Mouse (Mus musculus): Measurements from ENCODE around the gene Myh14. TPM values are rescaled to one million over a fixed set of nuclear protein-coding genes. Genes with fewer than 3 reads are reported as not detected.

Myh14 gene
- polyA plus RNA-seq, 1 experiment from 2014 or later, result 4.3 TPM

DNA sequence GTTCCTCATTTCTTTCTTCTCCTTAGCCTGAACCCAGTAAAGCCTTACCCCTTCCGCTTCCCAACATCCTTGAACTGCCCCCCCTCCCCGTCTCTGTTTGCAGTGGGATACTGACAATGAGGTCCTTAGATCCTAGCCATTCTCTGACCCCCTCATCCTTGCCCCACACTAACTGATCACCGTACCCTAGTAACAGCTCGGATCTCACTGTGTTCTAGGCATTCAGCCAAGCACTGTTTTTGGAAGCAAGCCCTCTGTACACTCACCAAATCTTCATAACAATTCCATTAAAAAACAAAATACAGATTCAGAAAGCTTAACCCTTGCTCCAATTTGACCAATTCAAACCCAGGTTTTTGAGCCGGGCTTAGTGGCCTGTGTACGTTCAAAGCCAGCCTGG lies 76.4 kb downstream of the Myh14 start:
- H3K9me3 ChIP-seq (replicated peaks), result no peaks in the 10 kb centered on the region
- peak overlapping the region; percentile 35 for H3K4me3 ChIP-seq
- H3K27me3 ChIP-seq, result peaks cover 29% of the 10 kb centered on the region
- H3K27ac ChIP-seq, result peak overlapping the region; percentile 73
- peak overlapping the region; percentile 98 for H3K4me2 ChIP-seq (replicated peaks)
- H3K9ac ChIP-seq, result peak overlapping the region; percentile 53
- no peaks in the 10 kb centered on the region for H3K36me3 ChIP-seq
- ATAC-seq (ENCODE audit: low FRiP score), result no peak
- 67% methylated on average over 6 of the region's 6 CpGs for WGBS
- peaks cover 46% of the 10 kb centered on the region for H3K4me1 ChIP-seq

DNA sequence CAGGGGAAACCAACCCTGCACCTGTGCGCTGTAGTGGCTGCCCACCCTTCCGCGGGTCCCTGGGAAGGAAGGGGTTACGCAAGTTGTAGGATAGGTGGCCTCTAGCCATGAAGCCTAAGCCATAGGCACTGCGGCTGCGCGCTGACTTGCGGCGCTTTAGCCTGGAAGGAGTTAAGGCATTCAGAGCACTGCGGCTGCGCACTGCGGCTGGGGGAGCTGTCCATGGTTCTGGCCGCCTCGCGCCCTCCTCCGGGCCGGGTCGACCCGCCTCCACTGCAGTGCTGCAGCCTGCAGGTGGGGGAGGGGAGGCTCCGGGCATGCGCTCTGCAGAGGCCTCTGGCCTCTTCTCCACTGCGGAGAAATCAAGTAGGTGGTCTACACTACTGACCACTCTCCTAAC lies 76.9 kb downstream of the Myh14 start:
- H3K9me3 ChIP-seq (replicated peaks), result no peaks in the 10 kb centered on the region
- H3K4me3 ChIP-seq, result peak overlapping the region; percentile 35
- peaks cover 49% of the 10 kb centered on the region for H3K4me1 ChIP-seq
- WGBS, result 1% methylated on average over 22 of the region's 22 CpGs
- peak overlapping the region; percentile 98 for H3K4me2 ChIP-seq (replicated peaks)
- peak overlapping the region; percentile 73 for H3K27ac ChIP-seq
- no peaks in the 10 kb centered on the region for H3K36me3 ChIP-seq
- H3K9ac ChIP-seq, result peak overlapping the region; percentile 53
- ATAC-seq (ENCODE audit: low FRiP score), result peak; percentile 59
- peaks cover 31% of the 10 kb centered on the region for H3K27me3 ChIP-seq

DNA sequence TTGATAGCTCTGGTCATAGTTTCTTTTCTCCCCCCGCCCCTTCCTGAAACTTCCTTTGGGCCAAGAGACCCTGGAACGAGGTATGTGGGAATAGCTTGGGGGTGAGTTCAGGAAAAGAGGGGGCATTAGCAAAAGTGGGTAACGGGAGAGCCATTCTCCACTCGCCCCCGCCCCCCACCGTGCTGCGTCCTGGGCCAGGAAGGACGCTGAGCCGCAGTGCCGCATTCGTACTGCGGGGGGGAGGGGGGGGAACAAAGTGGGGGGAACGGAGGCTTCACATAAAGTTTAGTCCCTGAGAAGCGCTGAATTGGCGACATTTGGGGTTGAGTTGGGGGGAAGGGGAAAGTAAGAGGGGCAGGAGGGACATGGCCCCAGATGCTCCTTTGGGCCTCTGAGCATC lies 77.6 kb downstream of the Myh14 start:
- Histone ChIP-seq H3K4me2 (replicated peaks) (peak overlapping the region; percentile 98), H3K27me3 (peaks cover 37% of the 10 kb centered on the region), H3K9me3 (replicated peaks) (no peaks in the 10 kb centered on the region), H3K4me1 (peaks cover 57% of the 10 kb centered on the region), H3K27ac (no peak overlapping the region), H3K36me3 (no peaks in the 10 kb centered on the region), H3K4me3 (peak overlapping the region; percentile 35), H3K9ac (peak overlapping the region; percentile 27; the same call in 1 of the 2 replicates)
- WGBS, result 2% methylated on average over 15 of the region's 15 CpGs
- no peak for ATAC-seq (ENCODE audit: low FRiP score)

DNA sequence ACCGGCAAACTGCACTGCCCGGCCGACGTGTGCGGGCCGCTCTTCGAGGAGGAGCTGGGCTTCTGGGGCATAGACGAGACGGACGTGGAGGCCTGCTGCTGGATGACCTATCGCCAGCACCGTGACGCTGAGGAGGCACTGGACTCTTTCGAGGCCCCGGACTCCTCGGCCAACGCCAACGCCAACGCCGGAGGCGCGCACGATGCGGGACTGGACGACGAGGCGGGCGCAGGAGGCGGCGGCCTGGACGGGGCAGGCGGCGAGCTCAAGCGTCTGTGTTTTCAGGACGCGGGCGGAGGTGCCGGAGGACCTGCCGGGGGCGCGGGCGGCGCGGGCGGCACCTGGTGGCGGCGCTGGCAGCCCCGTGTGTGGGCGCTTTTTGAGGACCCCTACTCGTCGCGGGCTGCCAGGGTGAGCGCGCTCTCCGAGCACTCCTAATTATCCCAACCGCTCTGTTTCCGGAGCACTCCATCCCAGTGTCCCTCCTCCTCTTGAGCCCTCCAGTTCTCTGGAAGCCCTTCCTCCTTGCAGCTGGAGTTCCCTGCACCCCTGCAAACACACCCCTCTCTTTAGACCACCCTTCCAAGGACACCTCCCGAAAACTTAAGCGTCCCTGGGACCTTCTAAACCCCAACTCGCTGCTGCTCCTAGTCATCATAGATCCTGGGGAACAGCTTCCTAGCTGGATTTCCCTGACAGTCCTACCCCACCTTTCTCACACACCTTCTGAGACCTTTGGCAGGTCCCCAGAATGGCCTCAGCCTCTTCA lies 79.1 kb downstream of the Myh14 start:
- Histone ChIP-seq H3K4me2 (replicated peaks) (peak overlapping the region; percentile 98), H3K27me3 (peaks cover 48% of the 10 kb centered on the region), H3K4me3 (peak overlapping the region; percentile 73), H3K36me3 (no peaks in the 10 kb centered on the region), H3K4me1 (peaks cover 65% of the 10 kb centered on the region), H3K9me3 (replicated peaks) (no peaks in the 10 kb centered on the region), H3K9ac (peak overlapping the region; percentile 81), H3K27ac (no peak overlapping the region)
- ATAC-seq (ENCODE audit: low FRiP score), result no peak
- WGBS, result under 1% methylated on average over 60 of the region's 60 CpGs

DNA sequence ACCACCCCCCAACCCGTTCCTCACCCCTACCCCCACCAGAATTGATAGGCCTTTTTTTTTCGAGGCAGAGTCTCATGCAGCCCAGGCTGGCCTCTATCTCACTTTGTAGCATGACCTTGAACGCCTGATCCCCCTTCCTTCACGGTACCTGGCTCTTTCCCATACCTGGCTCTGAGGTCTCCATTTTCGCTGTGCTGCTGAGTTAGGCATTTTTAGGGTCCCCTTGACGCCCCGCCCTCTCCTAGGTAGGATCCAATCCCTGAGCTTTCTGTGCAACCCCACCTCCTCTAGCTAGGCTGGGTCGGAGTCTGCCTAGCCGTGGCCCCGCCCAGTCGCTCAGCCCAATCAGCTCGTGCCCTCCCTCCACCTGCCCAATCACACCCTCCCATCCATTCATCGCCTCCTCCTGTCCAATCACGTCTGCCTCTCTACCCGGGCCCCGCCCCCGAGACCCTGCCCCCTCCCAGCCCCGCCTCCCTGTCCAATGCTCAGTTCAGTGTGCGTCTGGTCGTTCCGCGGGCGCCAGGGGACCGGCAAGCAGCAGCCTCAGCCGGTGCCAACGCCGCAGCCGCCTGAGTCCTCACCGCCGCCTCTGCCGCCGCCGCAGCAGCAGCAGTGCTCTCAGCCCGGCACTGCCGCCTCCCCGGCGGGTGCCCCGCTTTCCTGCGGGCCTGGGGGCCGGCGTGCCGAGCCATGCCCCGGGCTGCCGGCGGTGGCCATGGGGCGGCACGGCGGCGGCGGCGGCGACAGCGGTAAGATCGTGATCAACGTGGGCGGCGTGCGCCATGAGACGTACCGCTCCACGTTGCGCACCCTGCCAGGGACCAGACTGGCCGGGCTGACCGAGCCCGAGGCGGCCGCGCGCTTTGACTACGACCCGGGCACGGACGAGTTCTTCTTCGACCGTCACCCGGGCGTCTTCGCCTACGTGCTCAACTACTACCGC lies 80.0 kb downstream of the Myh14 start, which contains the start of gene Kcnc3:
Gene Kcnc3, plus strand, starts transcription at position 263 of the 946 bp plus-strand sequence.
- peak within 1 kb of the TSS; percentile 98 for H3K4me2 ChIP-seq (replicated peaks)
- peak within 1 kb of the TSS; percentile 79 for H3K27ac ChIP-seq
- H3K36me3 ChIP-seq, result no peaks in the 10 kb centered on the region
- under 1% methylated on average over 80 of the region's 80 CpGs for WGBS
- peak within 1 kb of the TSS; percentile 81 for H3K9ac ChIP-seq
- ATAC-seq (ENCODE audit: low FRiP score), result peak; percentile 91
- peak within 1 kb of the TSS; percentile 73 for H3K4me3 ChIP-seq
- H3K27me3 ChIP-seq, result peaks cover 49% of the 10 kb centered on the region
- H3K4me1 ChIP-seq, result peaks cover 65% of the 10 kb centered on the region
- no peaks in the 10 kb centered on the region for H3K9me3 ChIP-seq (replicated peaks)

DNA sequence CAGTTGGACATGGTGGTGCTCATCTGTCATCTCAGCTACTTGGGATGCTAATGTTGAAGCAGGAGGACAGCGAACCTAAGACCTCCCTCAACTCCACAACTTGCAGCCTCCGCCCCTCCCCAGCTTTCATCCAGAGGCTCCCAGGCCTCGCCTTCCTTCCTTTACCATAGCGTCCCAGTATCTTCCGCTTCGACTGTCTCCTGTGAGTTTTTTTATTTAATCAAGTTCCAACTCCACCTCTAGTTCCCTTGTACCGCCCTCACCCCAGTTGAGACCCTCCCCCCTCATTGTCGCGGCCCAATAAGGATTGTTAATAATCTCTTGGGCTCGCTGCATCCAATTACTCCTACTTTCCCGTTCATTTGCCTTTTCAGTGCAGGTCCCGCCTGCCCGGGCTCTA lies 80.7 kb downstream of the Myh14 start:
- Histone ChIP-seq H3K4me2 (replicated peaks) (peak overlapping the region; percentile 98), H3K9ac (peak overlapping the region; percentile 18; the same call in 1 of the 2 replicates), H3K4me3 (peak overlapping the region; percentile 73), H3K36me3 (no peaks in the 10 kb centered on the region), H3K27me3 (peaks cover 57% of the 10 kb centered on the region), H3K9me3 (replicated peaks) (no peaks in the 10 kb centered on the region), H3K27ac (peak overlapping the region; percentile 57), H3K4me1 (peaks cover 65% of the 10 kb centered on the region)
- WGBS, result 3% methylated on average over 13 of the region's 13 CpGs
- no peak for ATAC-seq (ENCODE audit: low FRiP score)

DNA sequence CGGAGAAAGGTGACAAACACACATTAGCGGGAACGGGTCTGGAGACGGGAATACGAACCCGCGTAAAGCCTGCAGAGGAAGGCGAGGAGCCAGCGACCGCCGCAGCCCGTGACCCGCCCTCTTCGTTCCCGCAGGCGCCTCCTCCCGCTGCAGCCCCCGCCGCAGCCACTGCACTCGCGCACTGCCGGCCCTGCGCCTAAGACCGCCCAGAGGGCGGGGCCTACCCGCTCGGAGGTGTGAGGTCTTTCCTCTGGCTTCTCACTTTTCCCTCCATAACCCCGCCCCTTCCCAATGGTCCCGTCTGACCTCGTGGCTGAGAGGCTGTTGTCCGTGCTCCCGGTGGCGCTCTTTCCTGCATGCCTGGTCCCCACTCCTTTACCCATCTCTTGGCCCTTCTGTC lies 81.5 kb downstream of the Myh14 start:
- H3K27ac ChIP-seq, result peak overlapping the region; percentile 57
- under 1% methylated on average over 32 of the region's 33 CpGs for WGBS
- peaks cover 58% of the 10 kb centered on the region for H3K27me3 ChIP-seq
- peaks cover 60% of the 10 kb centered on the region for H3K4me1 ChIP-seq
- H3K4me2 ChIP-seq (replicated peaks), result peak overlapping the region; percentile 98
- H3K9ac ChIP-seq, result peak overlapping the region; percentile 65
- H3K4me3 ChIP-seq, result peak overlapping the region; percentile 73
- peak; percentile 14; the same call in 1 of the 2 replicates for ATAC-seq (ENCODE audit: low FRiP score)
- H3K36me3 ChIP-seq, result no peaks in the 10 kb centered on the region
- H3K9me3 ChIP-seq (replicated peaks), result no peaks in the 10 kb centered on the region

DNA sequence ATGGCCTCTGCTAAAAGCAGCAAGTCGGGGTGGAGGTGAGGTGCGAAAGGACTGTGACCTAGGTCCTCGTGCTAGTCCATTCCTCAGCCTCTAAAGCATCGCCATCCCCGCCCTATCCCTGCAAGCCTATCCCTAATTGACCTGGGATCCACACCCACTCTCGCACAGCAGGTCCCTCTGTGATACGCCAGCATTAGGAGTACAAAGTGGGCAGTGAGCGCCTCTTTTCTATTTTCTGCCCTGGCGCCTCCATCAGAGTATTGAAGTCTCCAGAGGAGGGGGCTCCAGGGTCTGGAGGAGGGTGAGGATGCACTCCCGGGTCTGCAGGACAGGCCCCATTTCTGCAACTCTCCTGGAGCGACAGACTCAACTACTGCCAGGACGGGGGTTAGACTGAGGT lies 82.3 kb downstream of the Myh14 start:
- H3K9me3 ChIP-seq (replicated peaks), result no peaks in the 10 kb centered on the region
- 10% methylated on average over 12 of the region's 12 CpGs for WGBS
- peak overlapping the region; percentile 98 for H3K4me2 ChIP-seq (replicated peaks)
- peak overlapping the region; percentile 73 for H3K4me3 ChIP-seq
- peaks cover 53% of the 10 kb centered on the region for H3K4me1 ChIP-seq
- no peak for ATAC-seq (ENCODE audit: low FRiP score)
- H3K27me3 ChIP-seq, result peaks cover 54% of the 10 kb centered on the region
- peak overlapping the region; percentile 65 for H3K9ac ChIP-seq
- H3K27ac ChIP-seq, result 0 out of 2 replicates have a peak overlapping the region, but pooled peaks have one; percentile 57
- no peaks in the 10 kb centered on the region for H3K36me3 ChIP-seq

DNA sequence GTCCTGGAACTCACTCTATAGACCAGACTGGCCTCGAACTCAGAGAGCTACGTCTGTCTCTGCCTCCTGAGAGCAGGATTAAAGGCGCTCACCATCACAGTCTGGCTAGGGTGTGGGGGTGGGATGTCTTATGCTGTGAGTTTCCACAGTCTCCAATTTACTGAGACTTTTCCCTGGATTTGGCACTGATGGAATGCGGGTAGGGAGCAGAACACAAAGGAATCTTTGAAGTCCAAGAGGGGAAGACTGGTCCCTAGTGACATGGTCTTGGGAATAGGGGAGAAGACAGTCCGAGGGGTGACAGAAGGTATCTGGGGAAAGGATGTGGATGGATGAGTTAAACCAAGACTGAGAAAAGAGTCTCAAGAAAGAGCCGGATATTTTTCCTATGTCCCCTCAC lies 83.0 kb downstream of the Myh14 start:
- Histone ChIP-seq H3K27ac (no peak overlapping the region), H3K27me3 (peaks cover 47% of the 10 kb centered on the region), H3K9me3 (replicated peaks) (no peaks in the 10 kb centered on the region), H3K9ac (no peak overlapping the region; the same call in 1 of the 2 replicates), H3K36me3 (no peaks in the 10 kb centered on the region), H3K4me3 (peak overlapping the region; percentile 35; the same call in 1 of the 2 replicates), H3K4me1 (peaks cover 46% of the 10 kb centered on the region), H3K4me2 (replicated peaks) (peak overlapping the region; percentile 98)
- 36% methylated on average over 6 of the region's 6 CpGs for WGBS
- no peak for ATAC-seq (ENCODE audit: low FRiP score)

DNA sequence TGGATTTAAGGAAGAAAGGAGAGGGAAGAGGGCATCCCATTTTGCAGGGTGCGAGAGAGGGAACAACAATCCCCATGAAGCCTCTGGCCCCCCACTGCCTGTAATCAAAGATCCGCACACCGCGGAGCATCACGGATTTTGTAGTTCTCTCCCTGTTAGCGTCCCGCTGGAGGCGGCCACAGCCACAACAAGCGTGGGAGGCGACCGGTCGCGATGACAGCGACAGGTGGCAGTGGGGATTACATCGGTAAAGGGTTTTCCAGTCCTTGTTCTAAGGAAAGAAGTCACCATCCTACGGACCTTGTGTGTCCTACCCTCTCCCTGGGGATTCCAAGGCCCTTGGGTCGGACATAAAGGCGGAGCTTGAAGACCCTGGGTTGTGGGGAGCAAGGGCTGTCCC lies 83.7 kb downstream of the Myh14 start:
- peak; percentile 24; the same call in 1 of the 2 replicates for ATAC-seq (ENCODE audit: low FRiP score)
- H3K4me2 ChIP-seq (replicated peaks), result peak overlapping the region; percentile 98
- no peak overlapping the region for H3K27ac ChIP-seq

DNA sequence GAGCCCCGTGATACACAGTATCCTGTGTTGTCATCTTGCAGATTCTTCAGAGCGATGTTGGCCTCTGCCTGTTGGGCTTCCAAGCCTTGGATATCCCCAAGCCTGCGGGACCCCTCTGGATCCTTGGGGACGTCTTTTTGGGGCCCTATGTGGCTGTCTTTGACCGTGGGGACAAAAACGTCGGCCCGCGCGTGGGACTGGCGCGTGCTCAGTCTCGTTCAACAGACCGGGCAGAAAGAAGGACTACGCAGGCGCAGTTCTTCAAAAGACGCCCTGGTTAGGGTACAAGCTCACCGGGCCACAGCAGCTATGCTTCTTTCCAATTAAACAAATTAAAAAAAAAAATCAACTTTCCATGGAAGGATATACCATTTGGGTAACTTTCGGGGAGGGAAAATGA lies 84.1 kb downstream of the Myh14 start:
- H3K9me3 ChIP-seq (replicated peaks), result no peaks in the 10 kb centered on the region
- peak overlapping the region; percentile 98 for H3K4me2 ChIP-seq (replicated peaks)
- no peaks in the 10 kb centered on the region for H3K36me3 ChIP-seq
- peak overlapping the region; percentile 49; the same call in 1 of the 2 replicates for H3K9ac ChIP-seq
- no peak overlapping the region for H3K27ac ChIP-seq
- peaks cover 35% of the 10 kb centered on the region for H3K27me3 ChIP-seq
- ATAC-seq (ENCODE audit: low FRiP score), result no peak
- 8% methylated on average over 19 of the region's 19 CpGs for WGBS
- H3K4me3 ChIP-seq, result peak overlapping the region; percentile 35
- peaks cover 35% of the 10 kb centered on the region for H3K4me1 ChIP-seq

More for the DNA sequence above, 83.7 kb downstream of the Myh14 start:
- H3K4me3 ChIP-seq, result peak overlapping the region; percentile 35
- WGBS, result under 1% methylated on average over 18 of the region's 18 CpGs
- no peaks in the 10 kb centered on the region for H3K9me3 ChIP-seq (replicated peaks)
- H3K9ac ChIP-seq, result peak overlapping the region; percentile 47
- H3K27me3 ChIP-seq, result peaks cover 40% of the 10 kb centered on the region
- H3K36me3 ChIP-seq, result no peaks in the 10 kb centered on the region
- H3K4me1 ChIP-seq, result peaks cover 39% of the 10 kb centered on the region

DNA sequence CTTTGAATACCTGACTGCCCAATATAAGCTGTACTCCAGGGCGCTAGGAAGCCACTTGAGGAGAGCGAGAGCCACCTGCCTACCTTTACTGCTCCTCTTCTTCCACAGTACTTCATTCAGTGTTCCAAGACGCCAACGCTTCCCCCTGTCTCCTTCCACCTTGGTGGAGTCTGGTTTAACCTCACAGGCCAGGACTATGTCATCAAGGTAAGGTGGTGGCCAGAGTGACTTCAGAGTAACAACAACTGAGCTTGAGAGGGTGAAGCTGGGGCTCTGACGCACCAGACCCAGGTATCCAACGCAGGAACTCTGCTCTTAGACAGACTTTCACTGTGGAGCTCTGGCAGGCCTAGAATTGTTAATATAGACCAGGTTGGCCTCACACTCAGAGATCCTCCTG lies 85.0 kb downstream of the Myh14 start:
- Histone ChIP-seq H3K27me3 (peaks cover 33% of the 10 kb centered on the region), H3K4me1 (peaks cover 29% of the 10 kb centered on the region), H3K36me3 (no peaks in the 10 kb centered on the region), H3K9me3 (replicated peaks) (no peaks in the 10 kb centered on the region), H3K9ac (no peak overlapping the region), H3K27ac (no peak overlapping the region), H3K4me3 (no peak overlapping the region), H3K4me2 (replicated peaks) (no peak overlapping the region)
- WGBS, result 96% methylated on average over 6 of the region's 6 CpGs
- no peak for ATAC-seq (ENCODE audit: low FRiP score)

Data from hindbrain, embryonic 12.5 days (tissue).